Mouse (Mus musculus): ENCODE results near the gene Foxm1.

Foxm1 gene

GRCm38 (mm10) chr6:128362381-128363006 is at the start of gene Foxm1, which contains the start of gene Rhno1:
TSS of gene Foxm1 (plus strand) at chr6:128362967.
TSS of gene Rhno1 (minus strand) at chr6:128362911.
- DNase-seq, result peak; percentile 72 to 83

GRCm38 (mm10) chr6:128314796-128315195 is 48.0 kb upstream of the Foxm1 start:
- no peak for DNase-seq

DNA sequence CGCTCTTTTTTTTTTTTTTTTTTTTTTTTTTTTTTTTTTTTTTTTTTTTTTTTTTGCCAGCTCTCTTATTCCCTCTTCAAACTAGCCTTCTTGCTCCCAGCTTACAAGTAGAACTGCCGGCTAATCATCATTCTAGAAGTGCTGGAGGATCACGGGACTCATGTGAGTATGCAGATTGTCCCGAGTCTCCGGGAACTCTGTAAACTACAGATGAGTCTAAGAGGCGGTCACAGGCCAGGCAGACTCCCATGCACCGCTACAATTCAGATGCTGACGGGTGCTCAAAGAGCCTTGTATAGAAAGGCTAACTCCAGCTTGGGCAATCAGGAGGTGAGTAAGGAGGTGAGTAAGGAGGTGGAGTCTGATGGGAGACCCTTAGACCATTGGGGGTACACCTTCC is 47.2 kb upstream of the Foxm1 start:
- DNase-seq, result no peak

DNA sequence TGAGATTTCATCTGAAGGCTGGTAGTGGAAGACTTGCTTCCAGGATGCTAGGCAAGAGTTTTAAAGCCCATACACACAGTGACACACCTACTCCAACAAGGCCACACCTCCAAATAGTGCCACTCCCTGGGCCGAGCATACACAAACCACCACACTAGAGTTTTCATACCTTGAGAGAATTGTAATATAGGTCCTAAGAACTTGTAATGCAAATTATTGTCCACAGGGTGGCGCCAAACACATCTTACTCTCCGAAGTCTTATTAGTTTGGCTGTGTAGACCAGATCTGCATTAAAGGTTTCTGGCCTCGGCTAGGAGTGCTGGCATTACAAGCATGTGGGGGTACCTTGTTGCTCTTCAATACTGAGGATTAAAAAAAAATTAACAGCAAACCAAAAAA is 44.5 kb upstream of the Foxm1 start:
- peak in 1 of 2 experiments; percentile 47 for DNase-seq

DNA sequence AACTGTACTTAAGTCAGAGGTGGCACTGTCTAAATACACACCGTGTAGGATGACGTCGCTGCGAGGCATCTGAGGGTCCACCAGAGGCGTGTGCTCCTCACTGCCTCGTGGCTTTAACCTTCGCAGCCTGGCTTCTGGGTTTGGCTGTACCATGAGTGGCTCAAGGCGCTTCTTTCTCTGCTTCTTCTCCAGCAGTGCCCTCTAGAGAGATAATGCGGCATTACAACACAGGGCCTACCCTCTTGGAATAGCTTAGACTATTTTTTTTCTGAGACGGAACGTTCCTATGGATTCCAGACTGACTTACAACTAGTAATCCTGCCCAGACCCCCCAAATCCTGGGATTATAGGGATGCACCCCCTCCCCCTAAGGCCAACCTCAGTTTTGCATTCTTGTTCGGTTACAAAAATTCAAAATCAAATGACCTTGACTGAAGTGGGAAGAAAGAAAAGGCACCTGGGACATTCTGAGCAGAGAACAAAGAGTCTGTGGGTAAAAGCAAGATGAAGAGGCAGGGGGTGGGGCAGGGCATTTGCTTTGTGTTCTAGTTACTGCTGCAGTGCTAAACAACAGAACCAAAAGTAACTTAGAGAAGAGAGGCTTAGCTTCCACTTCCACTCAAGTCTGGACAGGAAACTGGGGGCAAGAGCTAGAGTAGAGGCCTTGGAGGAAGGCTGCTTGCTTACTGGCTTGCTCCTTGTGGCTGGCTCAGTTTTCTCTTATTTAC is 28.2 kb upstream of the Foxm1 start:
- peak in 1 of 2 experiments; percentile 54 for DNase-seq

GRCm38 (mm10) chr6:128337467-128337866 is 25.3 kb upstream of the Foxm1 start:
- DNase-seq, result no peak

GRCm38 (mm10) chr6:128338876-128339275 is 23.9 kb upstream of the Foxm1 start:
- no peak for DNase-seq

GRCm38 (mm10) chr6:128341956-128342723 is 20.6 kb upstream of the Foxm1 start:
- no peak for DNase-seq

- DNase-seq, result no peak
These were observed 17.1 kb upstream of the Foxm1 start for GRCm38 (mm10) chr6:128345623-128346022.

- no peak for DNase-seq
These were observed 16.0 kb upstream of the Foxm1 start for GRCm38 (mm10) chr6:128346782-128347181.

DNA sequence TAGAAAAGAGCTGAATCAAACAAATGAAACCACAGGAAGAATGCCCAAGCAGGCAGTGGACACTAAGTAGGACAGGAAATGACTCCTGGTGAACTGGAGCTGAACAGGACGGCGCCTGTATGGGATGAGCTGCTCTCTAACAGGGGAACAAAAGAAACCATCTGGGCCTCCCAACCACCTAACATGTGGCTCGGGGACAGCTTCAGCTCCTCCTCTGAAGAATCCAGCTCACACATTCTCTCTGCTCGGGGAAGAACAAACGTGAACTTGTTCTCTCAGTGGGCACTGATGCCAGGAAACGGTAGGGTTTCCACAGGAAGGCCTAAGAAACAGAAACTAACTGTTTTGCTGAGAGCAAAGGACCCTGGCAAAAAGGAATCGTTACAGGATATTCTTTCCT is 13.1 kb upstream of the Foxm1 start:
- DNase-seq, result no peak

GRCm38 (mm10) chr6:128354140-128354539 is 8.6 kb upstream of the Foxm1 start:
- DNase-seq, result no peak

GRCm38 (mm10) chr6:128355201-128355681 is 7.5 kb upstream of the Foxm1 start:
- DNase-seq, result peak in 1 of 2 experiments; percentile 14

GRCm38 (mm10) chr6:128355726-128356416 is 6.9 kb upstream of the Foxm1 start, which contains the start of gene Tulp3:
TSS of gene Tulp3 (minus strand) at chr6:128355851.
- peak; percentile 78 to 83 for DNase-seq

- peak; percentile 42 to 72 for DNase-seq
These were observed 3.8 kb upstream of the Foxm1 start for GRCm38 (mm10) chr6:128358999-128359398.

- no peak for DNase-seq
These were observed 866 bp upstream of the Foxm1 start for GRCm38 (mm10) chr6:128361901-128362300.

- DNase-seq, result no peak
These were observed 449 bp downstream of the Foxm1 start for GRCm38 (mm10) chr6:128363007-128363825.

GRCm38 (mm10) chr6:128364721-128365120 is 2.0 kb downstream of the Foxm1 start:
- no peak for DNase-seq

DNA sequence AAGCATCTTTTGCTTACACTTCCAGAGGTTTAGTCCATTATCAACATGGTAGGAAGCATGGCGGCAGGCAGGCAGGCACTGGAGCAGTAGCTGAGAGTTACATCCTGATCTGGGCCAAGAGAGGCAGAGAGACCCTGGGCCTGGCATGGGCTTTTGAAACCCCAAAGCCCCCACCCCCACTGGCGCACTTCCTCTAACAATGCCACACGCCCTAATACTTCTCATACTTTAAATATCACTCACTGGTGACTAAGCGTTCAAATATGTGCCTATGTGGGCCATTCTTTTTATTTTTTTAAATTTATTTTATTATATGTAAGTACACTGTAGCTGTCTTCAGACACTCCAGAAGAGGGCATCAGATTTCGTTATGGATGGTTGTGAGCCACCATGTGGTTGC is 3.7 kb downstream of the Foxm1 start:
- no peak for DNase-seq

DNA sequence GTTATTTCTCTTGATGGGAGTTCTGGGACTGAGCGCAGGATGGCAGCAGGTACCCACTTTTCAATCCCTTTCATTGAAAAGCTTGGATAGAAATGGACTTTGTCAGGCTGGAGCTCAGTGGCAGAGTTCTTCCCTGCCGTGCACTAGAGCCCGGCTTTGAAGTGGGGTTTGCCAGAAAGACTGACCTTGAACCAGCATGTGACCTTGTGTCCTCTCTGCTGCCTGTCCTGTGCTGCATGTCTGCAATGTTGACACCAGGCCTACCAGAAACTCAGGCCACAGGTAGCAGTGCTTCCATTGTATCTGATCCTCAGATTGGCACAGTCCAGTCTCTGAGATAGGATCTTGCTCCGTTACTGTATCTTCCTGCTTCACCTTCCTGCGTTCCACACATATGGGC is 7.3 kb downstream of the Foxm1 start:
- DNase-seq, result no peak

- no peak for DNase-seq
These were observed 12.4 kb downstream of the Foxm1 start, which contains the start of the genes Tex52 and Gm44596 for GRCm38 (mm10) chr6:128375192-128375591. TSS of gene Tex52 (plus strand) at chr6:128375456. TSS of gene Gm44596 (plus strand) at chr6:128375503.

Measured in spleen, adult 18-20 months (tissue).